Mouse (Mus musculus): ENCODE data around the gene Hpcal4. TPM values are rescaled to one million over a fixed set of nuclear protein-coding genes. Genes with fewer than 3 reads are reported as not detected.
A peak's percentile ranks its signal among the peaks of the same experiment; 100 is the strongest.

The Hpcal4 gene
- polyA plus RNA-seq, 1 experiment from 2014 or later: 0.72 TPM

DNA sequence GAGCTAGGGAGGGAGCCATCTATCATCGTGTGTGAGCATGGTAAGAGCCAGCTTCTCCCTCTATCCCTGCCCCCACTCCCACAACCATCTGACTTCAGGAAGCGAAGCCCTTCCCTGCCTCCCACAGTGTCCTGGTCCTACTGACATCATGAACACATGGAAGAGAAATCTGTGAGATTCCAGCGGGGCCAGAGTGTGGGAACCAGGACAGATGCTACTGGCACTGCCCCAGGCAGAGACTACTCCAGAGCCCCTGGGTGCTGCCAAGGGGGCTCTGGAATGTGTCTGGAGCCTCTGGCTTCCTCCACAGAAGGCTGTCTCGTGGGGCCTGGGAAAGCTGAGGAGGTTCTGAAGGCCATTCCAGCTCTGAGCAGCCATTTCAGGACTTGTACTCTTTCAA is 44.7 kb downstream of the Hpcal4 start:
- H3K27ac ChIP-seq: peak overlapping the region; percentile 59
- WGBS: 20% methylated on average over 4 of the region's 4 CpGs
- no peaks in the 10 kb centered on the region for H3K9me3 ChIP-seq (replicated peaks)
- H3K4me1 ChIP-seq (replicated peaks): peaks cover 45% of the 10 kb centered on the region
- 0 out of 2 replicates have a peak, but pooled peaks cover 6% of the 10 kb centered on the region for H3K27me3 ChIP-seq
- no peaks in the 10 kb centered on the region for H3K36me3 ChIP-seq
- no peak overlapping the region for H3K9ac ChIP-seq
- no peak overlapping the region for H3K4me3 ChIP-seq
- peak; percentile 54 for ATAC-seq (replicated peaks; ENCODE audit: insufficient number of reproducible peaks, insufficient read depth, low FRiP score, low read depth)
- no peak overlapping the region for H3K4me2 ChIP-seq

DNA sequence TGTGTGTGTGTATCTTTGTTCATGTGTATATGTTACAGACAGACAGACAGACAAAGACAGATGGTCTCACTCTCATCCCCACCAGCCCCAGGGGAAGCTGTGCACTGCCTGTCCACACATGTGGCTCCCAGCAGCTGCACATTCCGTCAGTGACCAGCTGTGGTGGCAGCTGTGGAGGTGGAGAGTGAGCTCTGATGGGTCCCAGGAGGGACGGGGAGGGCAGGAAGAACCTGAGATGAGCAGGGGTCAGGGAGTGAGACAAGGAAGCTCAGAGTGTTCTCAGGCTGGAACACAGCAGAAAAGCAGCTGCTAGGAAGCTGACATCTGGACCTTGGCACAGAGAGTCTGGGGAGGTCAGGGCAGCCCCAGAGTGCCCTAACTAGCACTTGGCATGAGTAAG is 45.2 kb downstream of the Hpcal4 start:
- ATAC-seq (replicated peaks; ENCODE audit: insufficient number of reproducible peaks, insufficient read depth, low FRiP score, low read depth): peak; percentile 27; the same call in 1 of the 2 replicates
- H3K9me3 ChIP-seq (replicated peaks): no peaks in the 10 kb centered on the region
- H3K4me3 ChIP-seq: no peak overlapping the region
- 23% methylated on average over 2 of the region's 2 CpGs for WGBS
- no peak overlapping the region for H3K4me2 ChIP-seq
- H3K27me3 ChIP-seq: 0 out of 2 replicates have a peak, but pooled peaks cover 6% of the 10 kb centered on the region
- peaks cover 51% of the 10 kb centered on the region for H3K4me1 ChIP-seq (replicated peaks)
- no peaks in the 10 kb centered on the region for H3K36me3 ChIP-seq
- no peak overlapping the region; the same call in 1 of the 2 replicates for H3K9ac ChIP-seq
- H3K27ac ChIP-seq: peak overlapping the region; percentile 59

DNA sequence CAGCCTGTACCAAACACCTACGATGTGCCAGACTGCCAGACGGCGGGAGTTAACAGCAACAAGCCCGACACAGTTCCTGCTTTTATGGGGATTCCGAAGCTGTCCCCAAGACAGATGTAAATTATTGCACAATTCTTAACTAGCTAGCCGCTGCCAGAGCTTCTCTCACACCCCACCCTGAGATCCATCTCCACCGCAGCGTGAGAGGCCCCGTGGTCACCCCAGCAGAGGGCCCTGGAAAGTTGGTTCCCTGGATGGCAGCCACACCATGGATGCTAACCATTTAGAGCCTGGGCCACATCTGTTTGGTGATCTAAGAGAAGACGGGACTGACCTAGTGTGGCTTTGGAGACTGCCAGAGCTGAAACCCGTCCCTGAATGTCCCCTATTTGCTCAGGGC is 46.1 kb downstream of the Hpcal4 start:
- Histone ChIP-seq H3K36me3 (no peaks in the 10 kb centered on the region), H3K4me1 (replicated peaks) (peaks cover 59% of the 10 kb centered on the region), H3K9me3 (replicated peaks) (no peaks in the 10 kb centered on the region), H3K4me2 (no peak overlapping the region), H3K9ac (no peak overlapping the region), H3K27me3 (0 out of 2 replicates have a peak, but pooled peaks cover 6% of the 10 kb centered on the region), H3K4me3 (no peak overlapping the region), H3K27ac (no peak overlapping the region)
- WGBS: 64% methylated on average over 11 of the region's 11 CpGs
- no peak for ATAC-seq (replicated peaks; ENCODE audit: insufficient number of reproducible peaks, insufficient read depth, low FRiP score, low read depth)

DNA sequence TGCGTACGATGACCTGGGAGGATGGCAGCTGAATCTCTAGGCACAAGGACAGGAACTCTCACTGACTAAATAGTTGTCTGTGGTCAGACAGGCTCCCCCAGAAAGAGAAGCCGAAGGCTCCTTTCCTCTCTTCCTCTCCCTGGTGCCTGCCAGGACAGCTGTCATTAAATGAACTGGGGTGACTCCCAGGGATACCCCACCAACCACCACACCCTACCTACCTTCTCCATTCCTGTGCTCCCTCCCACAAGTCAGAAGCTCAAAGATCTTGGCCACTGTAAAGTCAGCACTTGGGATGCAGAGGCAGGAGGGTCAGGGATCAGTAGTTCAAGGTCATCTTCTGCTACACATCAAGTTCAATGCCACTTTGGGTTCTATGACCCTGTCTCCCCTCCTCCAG is 49.8 kb downstream of the Hpcal4 start:
- no peak for ATAC-seq (replicated peaks; ENCODE audit: insufficient number of reproducible peaks, insufficient read depth, low FRiP score, low read depth)
- Histone ChIP-seq H3K27ac (no peak overlapping the region), H3K9me3 (replicated peaks) (no peaks in the 10 kb centered on the region), H3K4me3 (no peak overlapping the region; the same call in 1 of the 2 replicates), H3K9ac (no peak overlapping the region), H3K36me3 (no peaks in the 10 kb centered on the region), H3K4me2 (peak overlapping the region; percentile 82), H3K4me1 (replicated peaks) (peaks cover 46% of the 10 kb centered on the region), H3K27me3 (peaks cover 11% of the 10 kb centered on the region; the same call in 1 of the 2 replicates)
- 81% methylated on average over 3 of the region's 3 CpGs for WGBS

DNA sequence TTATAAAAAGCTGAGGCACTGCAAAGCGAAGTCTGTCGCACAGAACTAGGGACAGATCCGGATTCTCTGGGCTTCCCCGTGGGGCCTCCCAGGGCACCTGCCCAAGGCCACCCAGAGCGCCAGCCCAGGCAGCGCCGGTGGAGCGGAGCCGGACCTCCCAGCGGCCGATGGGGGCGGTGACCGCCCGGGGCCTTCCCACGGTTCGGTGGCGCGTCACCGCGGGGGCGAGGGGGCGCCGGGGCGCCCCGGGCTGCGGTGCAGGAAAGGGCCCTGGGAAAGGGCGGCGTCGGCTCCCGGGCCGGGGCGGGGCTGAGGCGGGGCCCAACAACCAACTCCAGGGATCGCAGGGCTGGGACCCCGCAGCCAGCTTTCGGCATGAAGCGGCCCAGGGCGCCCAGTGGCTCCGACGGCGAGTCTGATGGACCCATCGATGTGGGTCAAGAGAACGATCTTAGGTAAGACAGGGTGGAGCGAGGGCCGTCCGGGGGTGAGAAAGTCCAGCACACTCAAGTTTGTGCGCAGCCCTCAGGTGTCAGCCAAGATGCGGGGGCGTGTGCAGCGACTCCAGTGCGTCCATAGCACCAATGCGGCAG is 50.6 kb downstream of the Hpcal4 start, which contains the start of gene Heyl:
Gene Heyl (plus strand): TSS at position 65 of the 593 bp plus-strand sequence.
- peak within 1 kb of the TSS; percentile 58 for H3K4me3 ChIP-seq
- H3K9ac ChIP-seq: peak within 1 kb of the TSS; percentile 52
- peak within 1 kb of the TSS; percentile 38 for H3K27ac ChIP-seq
- H3K4me2 ChIP-seq: peak within 1 kb of the TSS; percentile 82
- WGBS: 1% methylated on average over 52 of the region's 52 CpGs
- H3K27me3 ChIP-seq: peaks cover 11% of the 10 kb centered on the region; the same call in 1 of the 2 replicates
- H3K9me3 ChIP-seq (replicated peaks): no peaks in the 10 kb centered on the region
- peaks cover 45% of the 10 kb centered on the region for H3K4me1 ChIP-seq (replicated peaks)
- peak; percentile 60 for ATAC-seq (replicated peaks; ENCODE audit: insufficient number of reproducible peaks, insufficient read depth, low FRiP score, low read depth)
- no peaks in the 10 kb centered on the region for H3K36me3 ChIP-seq

DNA sequence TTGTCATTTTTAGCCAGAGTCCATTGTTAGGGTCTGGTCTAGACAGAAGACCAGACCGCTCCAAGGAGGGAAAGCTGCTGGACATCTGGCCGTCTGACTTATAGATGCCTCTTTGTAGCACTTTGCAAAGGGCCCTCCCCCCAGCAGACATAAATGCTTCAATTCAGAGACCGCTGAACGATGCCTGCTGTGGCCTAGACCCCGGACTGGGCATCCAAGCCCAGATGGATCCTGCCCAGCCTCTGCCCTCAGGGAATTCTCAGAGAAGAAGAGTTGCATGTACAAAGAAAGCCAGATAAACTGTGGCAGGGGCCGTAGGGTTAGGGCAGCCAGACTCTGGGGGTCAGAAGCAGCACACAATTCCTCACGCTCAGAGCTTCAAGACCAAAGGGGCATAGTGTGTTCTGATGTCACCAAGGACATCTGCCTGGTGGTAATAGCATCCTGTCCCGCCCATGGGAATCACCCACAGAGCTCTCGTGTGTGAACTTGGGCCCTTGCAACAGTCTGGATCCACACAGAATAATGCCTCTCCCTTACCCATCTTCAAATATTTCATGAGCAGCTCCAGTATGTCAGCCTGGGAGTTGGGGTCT is 52.9 kb downstream of the Hpcal4 start:
- Histone ChIP-seq H3K9ac (no peak overlapping the region), H3K27me3 (peaks cover 8% of the 10 kb centered on the region; the same call in 1 of the 2 replicates), H3K9me3 (replicated peaks) (no peaks in the 10 kb centered on the region), H3K4me3 (0 out of 2 replicates have a peak overlapping the region, but pooled peaks have one; percentile 7), H3K27ac (peak overlapping the region; percentile 74), H3K4me2 (peak overlapping the region; percentile 82; the same call in 1 of the 2 replicates), H3K36me3 (no peaks in the 10 kb centered on the region), H3K4me1 (replicated peaks) (peaks cover 52% of the 10 kb centered on the region)
- no peak for ATAC-seq (replicated peaks; ENCODE audit: insufficient number of reproducible peaks, insufficient read depth, low FRiP score, low read depth)
- 65% methylated on average over 9 of the region's 9 CpGs for WGBS

DNA sequence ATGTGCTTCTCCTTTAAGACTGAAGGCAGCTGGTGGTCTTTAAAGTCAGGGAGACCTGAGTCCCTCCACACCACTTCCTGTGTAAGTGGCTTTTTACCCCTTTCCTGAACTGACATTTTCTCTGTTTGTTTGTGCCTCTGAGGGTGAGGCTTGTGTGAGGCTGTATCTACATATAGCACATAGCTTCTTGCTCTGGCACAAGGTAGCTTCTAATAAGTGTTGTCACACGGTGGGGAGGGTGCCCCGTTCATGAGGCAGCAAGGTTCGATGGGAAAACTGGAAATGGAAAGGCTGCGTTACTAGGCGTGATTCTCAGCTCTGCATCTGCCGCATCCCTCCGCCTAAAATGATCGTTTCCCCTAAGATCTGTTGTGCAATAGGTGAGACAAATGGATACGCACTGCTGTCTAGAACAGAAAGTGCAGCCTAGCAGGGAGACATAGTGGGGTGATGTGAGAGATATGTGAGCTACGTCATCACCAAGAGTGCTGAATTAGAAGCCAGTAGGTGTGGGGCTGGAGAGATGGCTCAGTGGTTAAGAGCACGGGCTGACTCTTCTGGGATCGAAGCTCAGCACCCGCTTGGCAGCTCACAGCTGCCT is 53.5 kb downstream of the Hpcal4 start:
- peak overlapping the region; percentile 74 for H3K27ac ChIP-seq
- ATAC-seq (replicated peaks; ENCODE audit: insufficient number of reproducible peaks, insufficient read depth, low FRiP score, low read depth): no peak
- H3K36me3 ChIP-seq: no peaks in the 10 kb centered on the region
- WGBS: 71% methylated on average over 13 of the region's 13 CpGs
- H3K27me3 ChIP-seq: peaks cover 8% of the 10 kb centered on the region; the same call in 1 of the 2 replicates
- no peak overlapping the region for H3K9ac ChIP-seq
- 0 out of 2 replicates have a peak overlapping the region, but pooled peaks have one; percentile 7 for H3K4me3 ChIP-seq
- H3K9me3 ChIP-seq (replicated peaks): no peaks in the 10 kb centered on the region
- peak overlapping the region; percentile 82 for H3K4me2 ChIP-seq
- H3K4me1 ChIP-seq (replicated peaks): peaks cover 52% of the 10 kb centered on the region

DNA sequence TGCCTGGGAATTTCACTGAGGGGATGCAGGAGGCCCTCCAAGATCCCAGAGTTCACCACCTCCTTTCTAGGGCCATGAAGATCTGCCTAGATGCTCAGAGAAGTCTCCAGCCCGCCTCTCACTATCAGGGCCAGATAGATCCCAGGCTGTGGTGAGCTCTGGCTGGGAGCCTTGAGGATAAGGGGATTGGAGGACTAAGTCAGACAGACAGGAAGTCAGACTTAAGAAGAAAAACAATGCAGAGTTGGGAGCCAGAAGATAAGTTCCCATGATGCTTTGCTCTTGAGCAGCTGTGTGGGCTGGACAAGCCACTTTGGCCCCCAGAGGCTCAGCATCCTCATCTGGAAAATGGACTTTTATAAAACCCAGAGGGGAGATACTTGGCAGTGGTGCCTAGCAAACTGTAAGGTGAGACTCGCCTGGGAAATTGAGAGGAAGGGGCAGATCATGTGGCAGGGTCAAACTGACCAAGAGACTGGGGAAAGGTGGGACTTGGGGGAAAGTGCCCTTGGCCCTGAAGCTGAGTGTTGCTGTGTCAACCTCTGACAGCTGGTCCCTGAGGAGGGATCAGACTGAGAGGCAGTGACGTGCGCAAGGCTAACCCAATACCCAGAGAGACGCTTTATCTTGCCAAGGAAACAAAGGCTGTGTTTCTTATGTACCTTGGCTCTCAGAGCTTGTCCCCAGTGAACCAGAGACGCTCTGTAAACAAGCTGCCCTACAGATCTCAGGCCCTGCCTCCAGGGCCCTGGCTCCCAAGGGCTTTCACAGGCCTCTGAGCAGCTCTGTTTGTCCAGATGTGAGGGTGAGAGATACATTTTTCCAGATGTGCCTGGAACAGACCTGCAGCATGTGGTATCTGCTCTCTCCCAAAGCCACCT is 54.6 kb downstream of the Hpcal4 start:
- Histone ChIP-seq H3K4me3 (no peak overlapping the region), H3K36me3 (no peaks in the 10 kb centered on the region), H3K9ac (no peak overlapping the region), H3K27ac (peak overlapping the region; percentile 74), H3K9me3 (replicated peaks) (no peaks in the 10 kb centered on the region), H3K4me2 (no peak overlapping the region), H3K4me1 (replicated peaks) (peaks cover 49% of the 10 kb centered on the region), H3K27me3 (peaks cover 8% of the 10 kb centered on the region; the same call in 1 of the 2 replicates)
- peak; percentile 23; the same call in 1 of the 2 replicates for ATAC-seq (replicated peaks; ENCODE audit: insufficient number of reproducible peaks, insufficient read depth, low FRiP score, low read depth)
- 46% methylated on average over 6 of the region's 6 CpGs for WGBS

DNA sequence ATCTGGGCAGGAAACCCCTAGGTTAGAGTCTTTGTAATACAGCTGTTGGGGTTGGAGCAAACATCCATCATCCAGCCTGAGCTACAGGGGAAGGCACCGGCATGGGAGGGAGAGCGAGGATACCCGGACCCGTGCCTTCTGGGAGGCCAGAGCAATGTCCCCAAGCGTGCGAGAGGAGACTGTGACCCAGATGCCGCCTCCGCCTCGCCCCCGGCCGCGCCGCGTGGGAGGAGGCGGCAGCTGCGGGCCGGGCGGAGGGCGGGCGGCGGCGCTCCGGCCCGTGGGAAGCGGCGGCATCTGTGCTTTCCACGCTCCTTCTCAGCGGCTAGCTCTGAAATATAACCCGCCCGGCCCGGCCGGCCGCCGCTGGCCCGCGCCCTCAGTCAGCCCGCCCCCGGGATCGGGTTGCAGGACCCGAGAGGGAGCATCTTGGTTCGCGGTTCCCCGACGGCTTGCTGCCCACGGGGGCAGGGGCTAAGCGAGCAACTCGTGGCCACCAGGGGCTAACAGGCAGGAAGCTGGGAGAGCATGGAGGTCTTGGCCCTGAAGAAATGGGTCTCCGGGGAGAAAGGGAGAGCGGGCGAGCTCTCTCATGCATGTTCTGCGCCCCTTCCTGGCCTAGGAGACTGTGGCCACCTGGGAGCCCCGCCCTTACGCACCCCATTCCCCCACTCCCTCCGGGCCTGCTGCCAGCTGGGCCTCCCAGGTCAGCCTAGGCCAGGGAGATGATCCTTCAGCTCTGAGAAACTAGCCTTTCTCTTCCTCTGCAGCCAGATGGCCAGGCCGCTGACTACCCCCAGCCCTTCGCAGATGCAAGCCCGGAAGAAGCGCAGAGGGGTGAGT is 56.6 kb downstream of the Hpcal4 start:
- Histone ChIP-seq H3K9ac (peak overlapping the region; percentile 35), H3K36me3 (no peaks in the 10 kb centered on the region), H3K9me3 (replicated peaks) (no peaks in the 10 kb centered on the region), H3K4me2 (peak overlapping the region; percentile 80), H3K27me3 (peaks cover 6% of the 10 kb centered on the region; the same call in 1 of the 2 replicates), H3K4me1 (replicated peaks) (peaks cover 37% of the 10 kb centered on the region), H3K4me3 (peak overlapping the region; percentile 46), H3K27ac (peak overlapping the region; percentile 74)
- 9% methylated on average over 56 of the region's 58 CpGs for WGBS
- peak; percentile 48 for ATAC-seq (replicated peaks; ENCODE audit: insufficient number of reproducible peaks, insufficient read depth, low FRiP score, low read depth)
